Mouse (Mus musculus) embryonic facial prominence, embryonic 13.5 days (tissue): ENCODE data around the gene Rspo1. TPM values are rescaled to one million over a fixed set of nuclear protein-coding genes. Genes with fewer than 3 reads are reported as not detected.
"Not testable (repeated sequence)": the region's sequence is repeated elsewhere in the genome, so short reads cannot be mapped to it uniquely, and the experiment has no call there.

Experiments
- ATAC-seq: fragments of 200-750 bp; cut with Nextera tagmentation; 2 replicates; pipeline ENCODE4 v1.8.0; 2017; ENCODE audit warnings: low read depth; ENCODE audit not compliant: insufficient number of reproducible peaks, insufficient read depth, low FRiP score, low TSS enrichment
- H3K27ac ChIP-seq: fragments of 300-500 bp; sonication (generic); 2 replicates; pipeline ENCODE4 v1.5.1; 2015; ENCODE audit warnings: moderate library complexity, mild to moderate bottlenecking, inconsistent platforms
- H3K27me3 ChIP-seq: fragments of 300-500 bp; sonication (generic); 2 replicates; pipeline ENCODE4 v1.6.1; 2015; ENCODE audit warnings: mild to moderate bottlenecking, inconsistent platforms
- H3K36me3 ChIP-seq: fragments of 300-500 bp; sonication (generic); 2 replicates; pipeline ENCODE4 v1.6.1; 2015; ENCODE audit warnings: mild to moderate bottlenecking, inconsistent platforms
- H3K4me1 ChIP-seq: fragments of 300-500 bp; sonication (generic); 2 replicates; pipeline ENCODE4 v1.6.1; 2015; ENCODE audit warnings: inconsistent platforms
- H3K4me2 ChIP-seq: fragments of 300-500 bp; sonication (generic); 2 replicates; pipeline ENCODE4 v1.6.1; 2015; ENCODE audit warnings: moderate library complexity, mild to moderate bottlenecking, inconsistent platforms
- H3K4me3 ChIP-seq: fragments of 300-500 bp; sonication (generic); 2 replicates; pipeline ENCODE4 v1.5.1; 2015; ENCODE audit warnings: mild to moderate bottlenecking, inconsistent platforms
- H3K9ac ChIP-seq: fragments of 300-500 bp; sonication (generic); 2 replicates; pipeline ENCODE4 v1.6.1; 2015; ENCODE audit warnings: mild to moderate bottlenecking, inconsistent platforms
- H3K9me3 ChIP-seq: fragments of 300-500 bp; sonication (generic); 2 replicates; pipeline ENCODE4 v1.6.1; 2016; ENCODE audit warnings: inconsistent platforms
- WGBS: fragments of 180-500 bp; shearing (Covaris S2); methylation state at CpG from one replicate; pipeline ENCODE4 v1.1.7; 2015; ENCODE audit warnings: mixed read lengths; 5-methylcytosine and 5-hydroxymethylcytosine counted together
- polyA plus RNA-seq: library from polyadenylated mRNA; unstranded; fragments of >200 nt; fragmentation: Nextera tagmentation; extraction: Ambion mirVana; gene quantifications from 2 replicates; pipeline ENCODE4 v1.2.1, GENCODE M21; 2015

Rspo1 gene
- 18.8 and 21.2 TPM in 2 replicates for polyA plus RNA-seq

GRCm38 (mm10) chr4:124985671-124986602 lies at the start of gene Rspo1:
Gene Rspo1 (plus strand): TSS chr4:124986430.
- Histone ChIP-seq H3K4me3 (peak within 1 kb of the TSS; percentile 56), H3K9ac (peak within 1 kb of the TSS; percentile 72), H3K9me3 (no peaks in the 10 kb centered on the region), H3K36me3 (no peaks in the 10 kb centered on the region), H3K27me3 (peaks cover 100% of the 10 kb centered on the region), H3K4me1 (peaks cover 65% of the 10 kb centered on the region), H3K27ac (peak within 1 kb of the TSS; percentile 51; the same call in 1 of the 2 replicates), H3K4me2 (peak within 1 kb of the TSS; percentile 76)
- ATAC-seq: peak; percentile 45; the same call in 1 of the 2 replicates
- under 1% methylated on average over 62 of the region's 62 CpGs for WGBS

- H3K9me3 ChIP-seq: no peaks in the 10 kb centered on the region
- H3K36me3 ChIP-seq: peaks cover 31% of the 10 kb centered on the region
- H3K27ac ChIP-seq: peak within 1 kb of the TSS; percentile 58; the same call in 1 of the 2 replicates
- under 1% methylated on average over 52 of the region's 52 CpGs for WGBS
- ATAC-seq: peak; percentile 97
- peak within 1 kb of the TSS; percentile 90 for H3K4me3 ChIP-seq
- H3K9ac ChIP-seq: peak within 1 kb of the TSS; percentile 87
- H3K27me3 ChIP-seq: no peaks in the 10 kb centered on the region
- H3K4me1 ChIP-seq: peaks cover 23% of the 10 kb centered on the region
- H3K4me2 ChIP-seq: peak within 1 kb of the TSS; percentile 82
Measured at GRCm38 (mm10) chr4:124936613-124937471, 49.4 kb upstream of the Rspo1 start, which contains the start of gene 9930104L06Rik. Gene 9930104L06Rik (plus strand): TSS chr4:124937048.

GRCm38 (mm10) chr4:124939211-124939610 lies 47.0 kb upstream of the Rspo1 start, which contains the start of gene Cdca8:
Gene Cdca8 (minus strand): TSS chr4:124939311.
- H3K4me3 ChIP-seq, H3K27ac ChIP-seq, H3K9ac ChIP-seq, ATAC-seq, H3K9me3 ChIP-seq, H3K27me3 ChIP-seq: not testable (repeated sequence)
- 97% methylated on average over 4 of the region's 4 CpGs for WGBS
- Histone ChIP-seq H3K4me2 (0 out of 2 replicates have a peak within 1 kb of the TSS, but pooled peaks have one; percentile 1), H3K36me3 (peaks cover 39% of the 10 kb centered on the region), H3K4me1 (peaks cover 28% of the 10 kb centered on the region)

GRCm38 (mm10) chr4:124943022-124943421 lies 43.2 kb upstream of the Rspo1 start:
- no peak overlapping the region for H3K27ac ChIP-seq
- H3K4me1 ChIP-seq: peaks cover 7% of the 10 kb centered on the region
- H3K9ac ChIP-seq: no peak overlapping the region
- WGBS: 6% methylated on average over 4 of the region's 4 CpGs
- H3K4me2 ChIP-seq: no peak overlapping the region
- no peaks in the 10 kb centered on the region for H3K9me3 ChIP-seq
- H3K4me3 ChIP-seq: no peak overlapping the region
- H3K36me3 ChIP-seq: peaks cover 39% of the 10 kb centered on the region
- H3K27me3 ChIP-seq: no peaks in the 10 kb centered on the region; the same call in 1 of the 2 replicates
- no peak for ATAC-seq

- H3K4me3 ChIP-seq: no peak overlapping the region
- peaks cover 9% of the 10 kb centered on the region for H3K4me1 ChIP-seq
- 38% methylated on average over 5 of the region's 5 CpGs for WGBS
- H3K4me2 ChIP-seq: no peak overlapping the region
- H3K9me3 ChIP-seq: no peaks in the 10 kb centered on the region
- H3K27me3 ChIP-seq: no peaks in the 10 kb centered on the region; the same call in 1 of the 2 replicates
- peaks cover 31% of the 10 kb centered on the region for H3K36me3 ChIP-seq
- H3K27ac ChIP-seq: no peak overlapping the region
- no peak for ATAC-seq
- H3K9ac ChIP-seq: 0 out of 2 replicates have a peak overlapping the region, but pooled peaks have one; percentile 44
Measured at GRCm38 (mm10) chr4:124943781-124944180, 42.4 kb upstream of the Rspo1 start.

- Histone ChIP-seq H3K36me3 (peaks cover 24% of the 10 kb centered on the region), H3K9ac (no peak overlapping the region), H3K4me3 (no peak overlapping the region), H3K4me2 (no peak overlapping the region), H3K4me1 (peaks cover 9% of the 10 kb centered on the region), H3K27ac (no peak overlapping the region), H3K27me3 (no peaks in the 10 kb centered on the region; the same call in 1 of the 2 replicates), H3K9me3 (no peaks in the 10 kb centered on the region)
- 61% methylated on average over 2 of the region's 2 CpGs for WGBS
- no peak for ATAC-seq
Measured at GRCm38 (mm10) chr4:124944961-124945360, 41.3 kb upstream of the Rspo1 start.

GRCm38 (mm10) chr4:124949488-124949887 lies 36.7 kb upstream of the Rspo1 start:
- Histone ChIP-seq H3K27me3 (peaks cover 10% of the 10 kb centered on the region), H3K27ac (no peak overlapping the region), H3K36me3 (no peaks in the 10 kb centered on the region), H3K4me3 (no peak overlapping the region), H3K4me1 (peaks cover 14% of the 10 kb centered on the region; the same call in 1 of the 2 replicates), H3K9ac (no peak overlapping the region), H3K9me3 (no peaks in the 10 kb centered on the region), H3K4me2 (no peak overlapping the region)
- 87% methylated on average over 3 of the region's 3 CpGs for WGBS
- ATAC-seq: no peak

GRCm38 (mm10) chr4:124950181-124951035 lies 35.8 kb upstream of the Rspo1 start:
- H3K27me3 ChIP-seq: peaks cover 10% of the 10 kb centered on the region

GRCm38 (mm10) chr4:124951036-124951433 lies 35.2 kb upstream of the Rspo1 start:
- 40% methylated on average over 10 of the region's 10 CpGs for WGBS
- ATAC-seq: no peak

More at GRCm38 (mm10) chr4:124950181-124951035, 35.8 kb upstream of the Rspo1 start:
- 80% methylated on average over 21 of the region's 21 CpGs for WGBS
- Histone ChIP-seq H3K4me2 (no peak overlapping the region), H3K9ac (no peak overlapping the region), H3K36me3 (no peaks in the 10 kb centered on the region), H3K9me3 (no peaks in the 10 kb centered on the region), H3K4me1 (peaks cover 14% of the 10 kb centered on the region; the same call in 1 of the 2 replicates), H3K4me3 (no peak overlapping the region), H3K27ac (no peak overlapping the region)
- ATAC-seq: no peak

GRCm38 (mm10) chr4:124953546-124953945 lies 32.7 kb upstream of the Rspo1 start:
- Histone ChIP-seq H3K27me3 (peaks cover 12% of the 10 kb centered on the region; the same call in 1 of the 2 replicates), H3K36me3 (no peaks in the 10 kb centered on the region), H3K4me3 (no peak overlapping the region), H3K4me1 (peaks cover 15% of the 10 kb centered on the region), H3K9ac (0 out of 2 replicates have a peak overlapping the region, but pooled peaks have one; percentile 17), H3K27ac (no peak overlapping the region), H3K4me2 (no peak overlapping the region), H3K9me3 (no peaks in the 10 kb centered on the region)
- WGBS: 53% methylated on average over 4 of the region's 4 CpGs
- no peak for ATAC-seq

More at GRCm38 (mm10) chr4:124951036-124951433, 35.2 kb upstream of the Rspo1 start:
- no peak overlapping the region for H3K4me3 ChIP-seq
- H3K27ac ChIP-seq: no peak overlapping the region
- H3K36me3 ChIP-seq: no peaks in the 10 kb centered on the region
- H3K4me1 ChIP-seq: peaks cover 14% of the 10 kb centered on the region; the same call in 1 of the 2 replicates
- H3K9me3 ChIP-seq: no peaks in the 10 kb centered on the region
- peaks cover 10% of the 10 kb centered on the region for H3K27me3 ChIP-seq
- H3K4me2 ChIP-seq: no peak overlapping the region
- H3K9ac ChIP-seq: 0 out of 2 replicates have a peak overlapping the region, but pooled peaks have one; percentile 32
